Mouse (Mus musculus) lung, postnatal 0 days (tissue): ENCODE data around the gene Gnptab.

Source experiments
- CTCF ChIP-seq: IDR thresholded peaks from 2 replicates; pipeline ENCODE4 v1.5.1; 2016; ENCODE audit warnings: antibody characterized with exemption, mild to moderate bottlenecking
- EP300 ChIP-seq: IDR thresholded peaks from 2 replicates; pipeline ENCODE4 v1.6.1; 2016; ENCODE audit warnings: antibody characterized with exemption, mild to moderate bottlenecking, control low read depth

DNA sequence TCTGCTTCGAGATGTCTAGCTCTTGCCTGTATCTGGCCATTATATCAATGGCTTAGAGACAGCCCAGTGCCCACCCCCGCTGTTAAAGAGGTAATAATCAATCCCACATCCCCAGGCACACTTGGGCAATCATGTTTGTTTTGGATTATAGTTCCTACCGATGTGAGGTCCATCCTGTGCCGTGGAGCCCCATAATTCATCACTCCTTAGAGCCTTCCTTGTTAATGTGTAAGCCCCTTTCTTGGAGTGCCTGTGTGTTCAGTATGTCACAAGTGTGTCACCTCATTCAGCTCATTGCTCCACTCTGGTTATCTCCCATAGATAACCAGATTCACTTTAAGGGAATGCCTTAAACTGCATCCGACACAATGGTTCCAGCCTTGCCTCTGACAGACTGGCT is 24.3 kb upstream of the Gnptab start:
- TF ChIP-seq CTCF, result no peak
- TF ChIP-seq EP300, result no peak
